Mouse (Mus musculus) 416B (cell line): ENCODE data around the gene St3gal2.

ENCODE experiments used
- DNase-seq: peaks from one replicate; pipeline ENCODE4 v3.0.0; 2011; ENCODE audit warnings: low read depth

Gene St3gal2

GRCm38 (mm10) chr8:110919341-110920031 is at the start of gene St3gal2:
Gene St3gal2, plus strand, starts transcription at chr8:110919922.
- DNase-seq: peak; percentile 91

- DNase-seq: no peak
Observed at GRCm38 (mm10) chr8:110870501-110870900, 49.2 kb upstream of the St3gal2 start.

- no peak for DNase-seq
Observed at GRCm38 (mm10) chr8:110877862-110878261, 41.9 kb upstream of the St3gal2 start.

GRCm38 (mm10) chr8:110881741-110882310 is 37.9 kb upstream of the St3gal2 start:
- DNase-seq: no peak

GRCm38 (mm10) chr8:110883824-110884223 is 35.9 kb upstream of the St3gal2 start:
- DNase-seq: no peak

- DNase-seq: no peak
Observed at GRCm38 (mm10) chr8:110886634-110887033, 33.1 kb upstream of the St3gal2 start.

GRCm38 (mm10) chr8:110887551-110887950 is 32.2 kb upstream of the St3gal2 start:
- DNase-seq: no peak

GRCm38 (mm10) chr8:110888441-110888840 is 31.3 kb upstream of the St3gal2 start:
- no peak for DNase-seq

GRCm38 (mm10) chr8:110888860-110889259 is 30.9 kb upstream of the St3gal2 start:
- no peak for DNase-seq

- DNase-seq: no peak
Observed at GRCm38 (mm10) chr8:110889904-110890470, 29.7 kb upstream of the St3gal2 start.

GRCm38 (mm10) chr8:110892040-110892439 is 27.7 kb upstream of the St3gal2 start:
- DNase-seq: no peak

- DNase-seq: no peak
Observed at GRCm38 (mm10) chr8:110892913-110893312, 26.8 kb upstream of the St3gal2 start.

GRCm38 (mm10) chr8:110894851-110895250 is 24.9 kb upstream of the St3gal2 start:
- no peak for DNase-seq

- no peak for DNase-seq
Observed at GRCm38 (mm10) chr8:110895254-110895653, 24.5 kb upstream of the St3gal2 start.

- no peak for DNase-seq
Observed at GRCm38 (mm10) chr8:110895812-110896211, 23.9 kb upstream of the St3gal2 start.

- DNase-seq: no peak
Observed at GRCm38 (mm10) chr8:110897495-110897894, 22.2 kb upstream of the St3gal2 start.

- no peak for DNase-seq
Observed at GRCm38 (mm10) chr8:110901056-110901455, 18.7 kb upstream of the St3gal2 start.

- peak; percentile 68 for DNase-seq
Observed at GRCm38 (mm10) chr8:110901839-110902578, 17.7 kb upstream of the St3gal2 start, which contains the start of gene Fuk. Gene Fuk, minus strand, starts transcription at chr8:110902488.

GRCm38 (mm10) chr8:110902579-110902965 is 17.1 kb upstream of the St3gal2 start:
- no peak for DNase-seq

GRCm38 (mm10) chr8:110905404-110905803 is 14.3 kb upstream of the St3gal2 start:
- DNase-seq: no peak

- peak; percentile 71 for DNase-seq
Observed at GRCm38 (mm10) chr8:110906682-110907081, 13.0 kb upstream of the St3gal2 start.

- peak; percentile 55 for DNase-seq
Observed at GRCm38 (mm10) chr8:110909850-110910249, 9.9 kb upstream of the St3gal2 start.
